ENCODE assay signal across 8 mouse cellular contexts in genomic region chr6:124375435-124375884, GRCm38 (mm10). TPM values are rescaled to one million over a fixed set of nuclear protein-coding genes. Genes with fewer than 3 reads are reported as not detected.
DNase-seq lines count a peak whose midpoint lies in the region; ATAC-seq and TF ChIP-seq lines count a peak whose summit lies in the region.
"Had no signal": no experiment of that assay in that cellular context is flagged by ENCODE, and none has a peak within 500 bp of the region (broad histone marks: within the 10 kb centered on the region; RNA-seq: fewer than 3 reads in every experiment).

No protein-coding gene starts in this region.

- no peak for TF ChIP-seq CTCF in bone marrow macrophage, adult 2 months (IDR thresholded peaks at IDR 0.05; ENCODE audit: low read depth, low read length)
- no peak for TF ChIP-seq CTCF in liver, postnatal 0 days (IDR thresholded peaks at IDR 0.05; ENCODE audit: low read depth)

- no peak overlapping the region for H3K4me3 ChIP-seq in bone marrow macrophage, adult 2 months (ENCODE audit: insufficient read depth, low read length)
- no peak overlapping the region for H3K4me3 ChIP-seq in liver, postnatal 0 days (ENCODE audit: low read depth, low read length)
- H3K4me3 ChIP-seq: neural tube, embryonic 12.5 days had no signal

- peaks cover 35% of the 10 kb centered on the region for H3K4me1 ChIP-seq in bone marrow macrophage, adult 2 months (ENCODE audit: control insufficient read depth, insufficient read depth, low read length)
- H3K4me1 ChIP-seq in liver, postnatal 0 days (ENCODE audit: insufficient read depth) = peaks cover 19% of the 10 kb centered on the region
- H3K4me1 ChIP-seq: neural tube, embryonic 12.5 days had no signal

- peak; percentile 79 for TF ChIP-seq EP300 in liver, postnatal 0 days (IDR thresholded peaks at IDR 0.05; ENCODE audit: low read depth)

- peak overlapping the region; percentile 48 for H3K4me2 ChIP-seq in liver, postnatal 0 days (ENCODE audit: low read depth, low read length)
- H3K4me2 ChIP-seq: neural tube, embryonic 12.5 days had no signal

- TF ChIP-seq POLR2A in bone marrow macrophage, adult 2 months (IDR thresholded peaks at IDR 0.05; ENCODE audit: borderline replicate concordance, low read depth, low read length) = no peak

- 14% methylated on average over 11 of the region's 11 CpGs for WGBS in liver, postnatal 0 days (ENCODE audit: insufficient replicate concordance)

- H3K9ac ChIP-seq in liver, postnatal 0 days (replicated peaks) = no peak overlapping the region
- H3K9ac ChIP-seq: neural tube, embryonic 12.5 days had no signal

- H3K36me3 ChIP-seq in liver, postnatal 0 days (replicated peaks; ENCODE audit: insufficient read depth, low read length) = no peaks in the 10 kb centered on the region
- H3K36me3 ChIP-seq in splenic B cell, adult 2 months (ENCODE audit: control insufficient read depth, insufficient read depth, low read length, poor library complexity, severe bottlenecking) = no peaks in the 10 kb centered on the region
- H3K36me3 ChIP-seq: neural tube, embryonic 12.5 days had no signal

- peak; percentile 86 for ATAC-seq in liver, postnatal 0 days
- no peak for ATAC-seq in frontal cortex, adult (ENCODE audit: low TSS enrichment)

- peak; percentile 67 to 84 for DNase-seq in heart, adult 9 months (ENCODE audit: low spot score in 2 of 2)
- DNase-seq in liver, postnatal 0 days = peak; percentile 65
- DNase-seq in splenic B cell, adult 2 months (ENCODE audit: low read depth, low spot score) = peak; percentile 51
- DNase-seq in cerebellum, adult 9-10 months = no peak
- no peak for DNase-seq in cerebellum, postnatal 4 days (ENCODE audit: low spot score in 2 of 2)

- no peaks in the 10 kb centered on the region for H3K9me3 ChIP-seq in liver, postnatal 0 days (ENCODE audit: low read length)
- H3K9me3 ChIP-seq: neural tube, embryonic 12.5 days had no signal

- peak overlapping the region; percentile 94 for H3K27ac ChIP-seq in bone marrow macrophage, adult 2 months (ENCODE audit: insufficient read depth, low read depth, low read length)
- peak overlapping the region; percentile 76 for H3K27ac ChIP-seq in liver, postnatal 0 days (ENCODE audit: low read depth)
- H3K27ac ChIP-seq: neural tube, embryonic 12.5 days had no signal

- H3K27me3 ChIP-seq in liver, postnatal 0 days (ENCODE audit: insufficient read depth, low read length) = no peaks in the 10 kb centered on the region
- no peaks in the 10 kb centered on the region for H3K27me3 ChIP-seq in splenic B cell, adult 2 months (ENCODE audit: control insufficient read depth, insufficient read depth, low read length, poor library complexity, severe bottlenecking)
- H3K27me3 ChIP-seq: neural tube, embryonic 12.5 days had no signal

RNA-seq across cellular contexts. Expression of gene Pex5, which starts 39.4 kb away (rescaled TPM):
- 28.8 and 32.5 TPM in 2 replicates for polyA plus RNA-seq in bone marrow macrophage, adult 2 months (2012; ENCODE audit: insufficient read depth, insufficient read length, missing spikeins)
- polyA plus RNA-seq in liver, postnatal 0 days (2015; fragmentation: Nextera tagmentation; extraction: Ambion mirVana) = 31.6 and 32.5 TPM in 2 replicates

Comparison
In these comparisons a context has a peak if more than half of its experiments do, and no peak if none do; other contexts are left out.
1. DNase-seq: peak in heart, adult 9 months (2 of 2), liver, postnatal 0 days (single experiment) and splenic B cell, adult 2 months (single experiment); none in cerebellum, adult 9-10 months (single experiment) and cerebellum, postnatal 4 days (0 of 2).